Mouse (Mus musculus): ENCODE data around the gene Eva1c.

- no peak for TF ChIP-seq CTCF (IDR thresholded peaks at IDR 0.05; ENCODE audit: borderline replicate concordance, extremely low read depth, insufficient read depth, insufficient read length)
- TF ChIP-seq POLR2A (IDR thresholded peaks at IDR 0.05; ENCODE audit: borderline replicate concordance, extremely low read depth, insufficient read depth, insufficient read length, poor library complexity, severe bottlenecking) = no peak
Measured at GRCm38 (mm10) chr16:90916040-90916481, 89.5 kb downstream of the Eva1c start.

Data from brain, embryonic 14.5 days (tissue).